Mouse (Mus musculus) adrenal gland, adult 2 months (tissue): ENCODE measurements around the gene Utp14a. TPM values are rescaled to one million over a fixed set of nuclear protein-coding genes. Genes with fewer than 3 reads are reported as not detected.
"Not testable (repeated sequence)": the region's sequence is repeated elsewhere in the genome, so short reads cannot be mapped to it uniquely, and the experiment has no call there.

Experiments
- DNase-seq: peaks from one replicate; pipeline ENCODE4 v3.0.0; 2021
- long read RNA-seq: library from polyadenylated mRNA; stranded (forward); transcript quantifications from one replicate; pipeline ENCODE4 v2.0.0, GENCODE M21; 2021
- polyA plus RNA-seq: library from polyadenylated mRNA; depleted of rRNA; stranded (reverse); fragments of >200 nt; gene quantifications from 2 replicates; pipeline ENCODE4 v1.2.3, GENCODE M21; 2012; rRNA removed
- total RNA-seq, 2 experiments: library from RNA; stranded (reverse); gene quantifications; 2 replicates each; pipeline ENCODE4 v1.2.3; 2021

Utp14a gene
- total RNA-seq: 10 to 100 TPM; 12.5 to 19.5 TPM
- polyA plus RNA-seq: 0.42 and 0.48 TPM in 2 replicates
- long read RNA-seq, transcript Utp14a-201 (15 exons, 2,507 nt): major isoform, 5 of 6 reads
- long read RNA-seq, partial matches to known transcripts: 1 of 6 reads
- long read RNA-seq, other reads (novel, unspliced or antisense): 0 of 6 reads

DNA sequence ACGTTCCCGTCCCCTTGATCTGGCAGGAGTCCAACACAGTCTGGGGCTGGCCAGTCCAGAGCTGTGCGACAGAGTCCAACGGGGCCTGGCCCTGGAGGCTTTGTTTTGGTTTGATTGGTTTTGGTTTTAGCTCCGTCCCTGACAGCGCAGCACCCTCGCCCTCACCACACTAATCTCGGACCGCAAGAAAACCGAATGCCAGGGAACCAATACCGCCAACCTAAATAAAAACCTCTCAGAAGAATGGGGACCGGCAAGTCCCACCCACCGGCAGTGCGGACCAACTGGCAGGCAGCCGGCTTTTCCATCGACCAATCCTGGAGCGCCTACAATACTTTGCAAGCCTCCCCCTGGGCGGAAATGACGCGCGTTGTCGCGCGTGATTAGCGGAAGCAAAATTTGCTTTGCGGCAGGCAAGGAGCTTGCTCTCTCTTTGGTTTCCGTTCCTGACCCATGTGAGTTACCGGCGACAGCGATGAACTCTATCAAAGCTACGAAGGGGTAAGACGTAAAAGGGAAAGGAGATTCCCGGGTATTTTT, at the start of gene Utp14a:
Gene Utp14a, plus strand, starts transcription at position 395 of the 540 bp plus-strand sequence.
- peak; percentile 96 for DNase-seq

DNA sequence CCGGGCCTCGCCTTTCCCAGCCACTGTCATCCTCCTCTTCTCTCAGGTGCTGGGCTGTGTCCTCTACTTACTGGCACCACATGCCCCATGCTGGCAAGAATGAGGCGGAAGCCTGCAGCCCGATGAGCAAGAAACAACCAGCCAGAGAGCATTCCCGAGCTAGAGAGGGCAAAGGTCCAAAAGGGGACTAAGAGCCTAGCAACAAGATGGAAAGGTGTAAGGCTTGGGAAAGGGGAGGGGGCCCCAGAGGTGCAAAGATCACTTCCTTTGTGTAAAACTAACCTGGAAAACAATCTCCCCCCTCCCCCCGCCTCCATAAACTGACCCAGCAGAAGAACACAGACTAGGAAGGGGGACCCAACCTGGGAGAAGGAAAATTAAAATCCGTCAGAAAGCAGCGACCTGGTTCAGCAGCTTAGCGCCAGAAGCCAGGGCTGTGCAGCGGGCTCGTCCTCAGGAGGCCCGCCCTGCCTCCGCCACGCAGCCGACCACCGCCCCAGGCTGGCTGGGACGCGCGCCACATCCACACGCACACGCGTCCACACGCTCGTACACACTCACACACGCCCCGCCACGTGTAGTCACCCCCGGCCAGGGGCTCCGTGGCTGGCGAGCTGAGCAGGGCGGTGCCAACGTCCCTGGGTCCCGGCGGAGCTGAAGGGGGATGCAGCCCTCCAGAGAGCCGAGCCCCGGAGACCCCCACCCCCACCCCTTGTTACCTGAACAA, 48.7 kb upstream of the Utp14a start:
- DNase-seq: peak; percentile 38

DNA sequence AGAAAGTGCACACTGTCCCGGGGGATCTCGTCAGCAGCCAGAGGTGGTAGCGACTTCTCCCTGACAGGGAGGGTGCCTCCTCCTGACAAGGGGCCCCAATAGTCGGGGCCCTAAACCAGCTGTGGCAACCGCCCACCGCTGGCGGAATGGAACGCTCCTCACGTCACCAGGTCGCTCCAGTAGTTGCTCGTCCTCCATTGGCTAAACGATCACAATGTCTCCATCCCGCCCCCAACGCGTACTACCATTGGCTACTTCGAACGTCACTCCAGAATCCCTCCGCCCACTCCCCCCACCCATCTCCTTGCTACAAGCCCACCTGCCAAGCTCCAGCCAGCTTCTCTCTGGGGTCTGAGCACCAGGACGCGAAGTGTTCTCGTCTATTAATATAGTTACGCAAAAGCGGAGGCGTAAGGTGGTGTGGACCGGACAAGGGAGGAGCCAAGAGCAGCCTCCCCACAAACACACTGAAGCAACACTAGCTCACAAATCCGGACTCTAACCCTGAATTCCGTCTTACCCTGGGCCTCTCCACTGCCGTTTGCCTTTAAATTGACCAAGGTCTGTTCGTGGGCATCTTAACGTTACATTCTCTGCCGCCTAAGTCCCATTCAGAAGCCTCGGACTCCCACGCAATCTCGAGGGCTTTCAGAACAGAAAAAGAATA, 48.0 kb upstream of the Utp14a start, which contains the start of gene Zdhhc9:
Gene Zdhhc9, minus strand, starts transcription at position 360 of the 667 bp plus-strand sequence.
- peak; percentile 91 for DNase-seq

DNA sequence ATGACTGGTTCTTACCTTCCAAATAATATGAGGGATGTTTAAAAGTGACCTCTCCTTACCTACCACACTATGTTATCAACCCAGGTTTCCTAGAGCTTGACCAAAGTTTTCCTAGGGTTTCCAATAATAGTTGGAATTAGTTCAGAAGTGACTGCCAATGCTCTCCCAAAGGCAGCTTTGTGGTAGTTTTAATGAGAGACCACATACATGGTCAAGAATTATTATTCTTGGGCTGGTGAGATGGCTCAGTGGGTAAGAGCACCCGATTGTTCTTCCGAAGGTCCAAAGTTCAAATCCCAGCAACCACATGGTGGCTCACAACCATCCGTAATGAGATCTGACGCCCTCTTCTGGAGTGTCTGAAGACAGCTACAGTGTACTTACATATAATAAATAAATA, 46.9 kb upstream of the Utp14a start:
- DNase-seq: not testable (repeated sequence)

DNA sequence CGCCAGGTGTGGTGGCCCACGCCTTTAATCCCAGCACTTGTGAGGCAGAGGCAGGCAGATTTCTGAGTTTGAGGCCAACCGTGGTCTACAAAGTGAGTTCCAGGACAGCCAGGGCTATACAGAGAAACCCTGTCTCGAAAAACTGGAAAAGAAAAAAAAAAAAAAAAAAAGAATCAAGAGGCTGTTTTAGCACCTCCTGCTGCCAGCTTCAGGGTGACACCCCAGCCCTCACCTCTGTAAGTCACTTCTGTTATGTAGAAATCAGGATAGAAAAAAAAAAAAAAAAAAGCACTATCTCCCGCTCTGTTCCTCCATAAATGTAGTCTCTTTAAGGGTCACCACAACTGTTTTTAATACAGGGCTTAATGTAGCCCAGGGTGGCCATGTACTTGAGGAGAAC, 37.2 kb upstream of the Utp14a start:
- no peak for DNase-seq

DNA sequence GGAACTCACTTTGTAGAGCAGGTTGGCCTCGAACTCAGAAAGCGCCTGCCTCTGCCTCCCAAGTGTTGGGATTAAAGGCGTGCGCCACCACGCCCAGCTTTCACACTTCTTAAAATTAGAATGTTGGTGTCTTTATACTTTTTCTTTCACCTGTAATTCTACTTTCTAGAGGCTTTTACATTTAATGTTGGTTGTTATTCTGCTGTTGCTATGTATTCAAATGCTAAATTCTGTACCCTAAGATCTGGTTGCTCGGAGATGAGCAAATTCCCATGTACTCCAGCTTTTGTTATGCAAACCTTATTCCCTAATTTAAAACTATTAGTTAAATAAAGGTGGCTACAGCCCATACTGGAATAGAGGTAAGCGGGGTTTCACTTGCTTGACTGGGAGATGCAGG, 34.0 kb upstream of the Utp14a start:
- DNase-seq: no peak

DNA sequence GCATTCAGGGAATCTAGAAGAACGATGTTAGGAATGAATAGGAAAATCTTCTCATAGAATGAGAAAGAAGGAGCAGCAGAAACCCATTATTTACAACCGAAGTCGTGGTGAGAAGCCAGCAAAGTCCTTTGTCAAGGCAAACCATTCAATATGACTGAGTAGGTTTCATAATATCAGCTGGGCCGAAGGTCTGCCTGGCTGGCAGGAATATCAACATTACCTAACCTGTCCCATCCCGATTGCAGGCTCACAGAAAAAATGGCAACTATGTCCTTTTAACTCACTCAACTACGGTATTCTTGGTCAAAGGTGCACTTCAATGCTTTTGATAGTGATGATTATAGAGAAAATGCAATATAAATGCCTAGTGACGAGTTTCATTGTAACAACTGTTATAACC, 30.4 kb upstream of the Utp14a start:
- DNase-seq: peak; percentile 8

DNA sequence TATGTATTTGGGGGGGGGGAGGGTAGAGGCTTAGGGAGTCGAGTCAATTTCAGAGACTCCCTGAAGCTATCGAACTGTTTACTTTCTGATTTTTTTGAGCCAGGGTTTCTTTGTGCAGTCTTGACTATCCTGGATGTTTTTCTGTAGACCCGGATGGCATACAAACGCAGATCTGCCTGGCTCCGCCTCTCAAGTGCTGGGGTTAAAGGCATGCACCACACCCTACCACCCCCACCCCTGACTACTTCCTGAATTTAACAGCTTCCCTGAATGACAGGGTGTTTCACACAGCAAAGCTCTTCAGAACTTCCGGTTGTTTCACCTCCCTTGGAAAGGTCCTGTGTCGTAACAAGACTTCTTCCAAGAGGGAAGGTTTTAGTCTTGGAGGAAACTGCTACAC, 22.2 kb upstream of the Utp14a start:
- DNase-seq: no peak

DNA sequence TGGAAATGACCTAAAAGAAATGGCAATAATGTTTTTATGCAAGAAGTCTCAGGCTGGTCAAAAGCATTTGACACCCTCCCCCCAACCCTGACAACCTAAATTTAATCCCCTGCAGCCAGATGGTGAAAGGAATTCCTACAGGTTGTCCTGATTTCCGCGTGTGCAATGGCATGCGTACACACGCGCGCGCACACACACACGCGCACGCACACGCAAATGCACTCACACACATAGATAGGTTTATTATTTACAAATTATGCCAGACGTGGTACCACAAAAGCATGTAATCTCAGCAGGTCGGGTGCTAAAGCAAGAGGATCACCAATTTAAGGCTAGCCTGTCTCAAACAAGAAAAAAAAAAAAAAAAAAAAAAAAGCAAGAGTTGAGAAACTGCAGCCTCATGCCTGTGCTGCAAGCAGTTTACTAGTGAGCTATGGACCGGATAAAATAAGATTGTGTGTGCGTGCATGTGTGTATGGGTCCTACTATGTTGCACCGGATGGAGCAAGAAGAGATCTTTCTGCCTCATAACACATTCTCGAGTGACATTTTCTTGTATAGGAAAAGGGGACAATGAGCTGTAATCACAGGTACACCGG, 733 bp upstream of the Utp14a start:
- peak; percentile 7 for DNase-seq

DNA sequence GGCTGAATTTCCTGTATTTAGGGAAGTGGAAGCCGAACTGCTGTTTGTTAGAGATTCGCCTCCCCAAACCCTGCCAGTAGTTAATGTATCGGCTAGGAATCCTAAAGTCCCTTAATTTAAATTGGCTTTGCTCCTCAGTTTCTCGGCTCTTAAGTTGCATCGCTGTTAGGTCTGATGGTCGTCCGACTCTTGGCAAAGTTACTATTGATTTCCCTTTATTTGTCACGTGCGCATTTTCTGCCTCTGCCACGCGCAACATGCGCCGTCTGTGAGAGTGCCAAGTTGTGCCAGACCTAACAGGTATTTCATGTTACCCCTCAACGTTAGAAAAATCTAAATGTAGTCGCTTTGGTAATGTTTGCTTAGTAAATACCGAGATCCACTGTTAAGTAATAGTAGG, 349 bp downstream of the Utp14a start:
- DNase-seq: no peak

DNA sequence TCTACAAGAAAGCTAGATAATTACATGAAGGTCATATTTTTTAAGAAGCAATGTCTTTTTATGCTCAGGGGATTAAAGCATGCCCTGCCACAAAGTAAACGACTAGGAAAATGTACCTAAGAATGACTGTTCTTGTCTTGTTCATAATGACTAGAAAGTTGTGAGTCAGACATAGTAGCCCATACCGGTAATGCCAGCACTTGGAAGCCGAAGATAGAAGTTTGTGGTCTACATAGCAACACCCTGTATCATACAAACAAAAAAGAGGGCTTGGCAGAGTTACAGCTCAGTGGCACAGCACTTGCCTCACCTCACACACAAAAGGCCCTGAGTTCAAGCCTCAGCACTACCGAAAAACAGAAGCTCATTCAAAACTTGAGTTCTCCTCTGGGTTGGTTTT, 15.0 kb downstream of the Utp14a start:
- no peak for DNase-seq

DNA sequence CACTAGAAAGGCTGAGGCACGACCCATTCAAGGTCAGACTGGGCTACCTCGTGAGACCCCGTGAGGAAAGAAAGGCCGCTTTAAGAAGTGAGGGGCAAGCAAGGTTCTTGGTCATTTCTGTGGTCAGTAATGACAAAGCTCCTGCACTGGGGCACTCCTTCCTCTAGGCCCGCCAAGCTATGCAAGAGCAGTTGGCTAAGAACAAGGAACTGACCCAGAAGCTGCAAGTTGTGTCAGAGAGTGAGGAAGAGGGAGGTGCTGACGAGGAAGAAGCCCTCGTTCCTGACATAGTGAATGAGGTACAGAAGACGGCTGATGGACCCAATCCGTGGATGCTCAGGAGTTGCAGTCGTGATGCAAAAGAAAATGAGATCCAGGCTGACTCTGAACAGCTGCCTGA, 18.0 kb downstream of the Utp14a start:
- DNase-seq: no peak

DNA sequence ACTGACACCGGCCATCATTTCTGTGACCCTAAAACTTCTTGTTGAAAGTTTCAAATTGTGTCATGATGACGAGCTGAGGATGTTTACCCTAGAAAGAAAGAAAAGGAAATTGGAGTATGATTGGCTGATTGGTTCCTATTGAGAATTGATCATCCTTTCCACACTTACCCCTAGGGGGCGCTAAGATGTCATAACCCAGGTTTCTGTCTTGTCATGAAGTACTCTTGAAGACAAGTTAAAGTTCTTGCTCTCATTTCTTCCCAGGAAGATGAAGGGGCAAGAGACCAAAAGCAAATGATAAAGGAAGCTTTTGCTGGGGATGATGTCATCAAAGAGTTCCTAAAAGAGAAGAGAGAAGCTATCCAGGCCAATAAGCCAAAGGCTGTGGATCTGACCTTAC, 21.4 kb downstream of the Utp14a start:
- peak; percentile 36 for DNase-seq

DNA sequence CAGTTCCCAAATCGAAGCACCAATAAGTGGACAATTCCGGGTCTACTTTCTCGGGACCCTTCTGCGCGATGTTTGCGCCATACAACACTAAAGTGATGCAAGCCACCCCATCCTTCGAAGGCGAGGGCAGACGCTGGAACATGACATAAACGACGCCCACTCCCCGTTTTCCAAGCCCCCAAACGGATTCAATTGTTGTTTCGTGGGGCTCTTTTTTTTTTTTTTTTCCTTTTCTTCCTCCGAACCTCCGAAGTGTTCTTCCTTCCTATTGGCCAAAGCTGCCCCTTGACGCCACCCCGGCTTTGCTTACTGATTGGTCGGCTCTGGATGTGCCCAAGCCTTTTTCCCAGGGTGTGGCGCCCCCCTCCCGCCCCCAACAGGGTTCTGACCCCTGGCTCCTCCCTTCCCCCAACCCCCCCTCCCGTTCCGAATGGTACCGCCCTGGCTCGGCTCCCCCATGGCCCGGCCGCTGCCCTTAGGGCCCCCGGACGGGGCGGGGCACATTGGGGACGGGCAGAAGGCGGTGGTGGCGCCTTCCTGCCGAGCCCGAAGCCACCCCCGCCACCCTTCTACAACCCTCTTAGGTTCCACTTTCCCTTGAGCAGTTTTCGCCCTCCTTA, 27.8 kb downstream of the Utp14a start:
- peak; percentile 91 for DNase-seq

DNA sequence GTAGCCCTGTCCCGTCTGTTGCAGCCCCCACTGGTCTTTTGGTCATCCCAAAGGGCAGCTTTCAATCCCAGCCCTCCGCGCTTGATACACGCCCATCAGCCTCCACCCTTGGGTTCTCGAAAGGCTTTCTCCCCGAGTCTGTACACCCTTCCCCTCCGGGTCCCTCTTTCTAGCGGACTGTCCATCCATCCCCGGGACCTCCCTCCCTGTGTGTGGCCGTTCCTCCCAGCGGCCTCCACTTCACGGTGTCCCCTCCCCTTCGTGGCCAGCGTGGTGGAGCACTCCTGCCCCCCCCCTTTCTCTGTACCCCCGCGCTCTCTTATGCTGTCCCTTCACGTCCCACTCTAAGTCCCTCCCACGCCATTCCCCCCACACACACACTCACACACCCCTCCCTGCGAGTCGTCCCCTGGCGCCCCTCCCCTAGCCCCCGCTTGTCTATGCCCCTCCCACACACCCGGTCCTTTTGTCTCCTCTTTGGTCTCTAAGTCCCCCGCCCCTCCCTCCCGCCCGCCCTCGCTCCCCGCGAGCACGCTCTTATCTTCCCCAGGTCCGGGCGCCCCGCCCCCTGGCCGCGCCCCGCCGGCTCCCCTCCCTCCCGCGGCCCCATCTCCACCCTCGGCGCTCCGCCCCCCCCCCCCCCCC, 28.5 kb downstream of the Utp14a start:
- DNase-seq: peak; percentile 88

DNA sequence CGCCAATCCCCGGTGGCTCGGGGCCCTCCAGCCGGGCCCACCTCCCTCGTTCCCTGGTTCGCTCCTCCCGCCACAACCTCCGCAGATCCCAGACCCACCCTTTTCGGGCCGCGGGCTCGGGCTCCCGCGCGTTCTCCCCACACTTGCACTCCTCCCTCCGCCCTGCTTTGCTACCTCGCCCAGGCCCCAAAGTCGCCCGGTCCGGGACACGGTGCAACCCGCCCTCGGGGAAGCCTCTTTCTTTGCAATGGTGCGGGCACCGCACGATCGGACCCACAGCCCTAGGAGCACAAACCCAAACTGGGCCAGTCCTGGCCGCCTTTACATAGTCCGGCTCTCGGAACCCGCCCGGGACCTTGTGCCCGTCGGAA, 29.0 kb downstream of the Utp14a start:
- no peak for DNase-seq

DNA sequence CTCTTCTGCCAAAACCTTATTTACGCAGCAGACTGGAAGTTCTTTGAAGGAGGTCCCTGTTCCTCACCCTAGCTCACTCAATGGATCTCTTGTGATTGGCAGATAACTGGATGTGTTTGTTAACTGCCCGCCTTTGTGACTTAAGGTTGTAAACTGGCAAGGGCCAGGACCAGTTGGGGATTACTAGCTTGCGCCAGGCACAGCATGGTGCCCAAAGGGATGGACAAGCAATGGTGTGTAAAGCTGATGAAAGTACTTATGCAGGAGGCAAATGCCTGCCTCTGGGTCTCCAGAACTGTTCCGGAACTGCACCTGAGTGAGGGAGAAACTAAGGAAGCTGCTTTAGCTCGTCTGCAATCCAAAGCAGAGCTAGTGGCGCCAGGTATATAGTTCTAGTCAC, 29.8 kb downstream of the Utp14a start:
- DNase-seq: no peak

DNA sequence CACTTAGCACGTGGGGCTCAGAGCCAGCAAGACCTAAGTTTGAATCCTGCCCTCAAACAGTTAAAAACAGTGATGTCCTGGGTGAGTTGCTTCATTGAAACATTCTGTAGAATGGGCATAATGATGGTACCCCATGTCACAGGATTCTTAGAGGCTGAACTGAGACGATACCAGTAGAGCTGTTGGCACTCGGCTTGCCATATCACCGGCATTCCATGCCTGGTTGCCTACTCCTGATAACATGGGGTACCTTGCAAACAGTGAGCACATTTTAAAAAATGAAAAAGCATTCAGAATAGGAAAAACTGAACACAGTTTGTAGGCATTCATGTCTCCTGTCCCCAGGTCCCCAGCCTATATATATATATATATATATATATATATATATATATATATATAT, 31.3 kb downstream of the Utp14a start:
- DNase-seq: no peak

DNA sequence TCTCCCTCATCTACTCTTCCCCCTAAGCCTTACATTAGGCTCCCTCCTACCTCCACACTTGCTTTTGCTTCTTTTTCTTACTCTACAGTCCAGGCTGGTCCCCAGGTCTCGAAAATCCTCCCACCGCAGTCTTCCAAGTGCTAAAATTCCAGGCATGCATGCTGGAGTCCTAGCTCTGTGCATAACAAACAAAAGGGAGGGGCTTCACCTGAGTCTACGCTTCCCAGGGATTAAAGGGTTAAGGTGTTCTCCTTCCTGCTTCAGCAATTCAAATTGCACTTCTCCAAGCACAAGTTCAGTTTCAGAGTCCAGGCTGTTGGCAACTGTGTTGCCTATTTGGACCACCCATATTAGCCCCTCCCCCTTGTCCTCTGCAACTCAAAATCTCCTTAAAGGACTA, 34.8 kb downstream of the Utp14a start:
- no peak for DNase-seq

DNA sequence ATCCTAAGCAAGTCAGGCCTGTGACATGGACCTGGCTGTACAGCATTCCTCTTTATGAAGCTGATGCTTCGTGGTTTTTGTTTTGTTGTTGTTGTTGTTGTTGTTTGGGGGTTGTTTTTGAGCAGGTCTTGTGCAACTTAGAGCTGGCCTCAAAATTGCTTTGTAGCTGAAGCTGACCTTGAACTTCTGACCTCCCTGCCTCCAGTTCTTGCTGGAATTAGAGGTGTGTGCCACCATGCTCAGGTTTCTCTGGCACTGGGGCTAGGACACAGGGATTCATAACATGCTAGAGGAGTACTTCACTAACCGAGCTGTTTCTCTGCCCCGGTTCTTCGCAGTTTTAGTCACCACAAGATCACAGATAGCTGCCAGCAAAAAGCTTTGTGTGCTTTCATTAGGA, 48.7 kb downstream of the Utp14a start:
- no peak for DNase-seq

DNA sequence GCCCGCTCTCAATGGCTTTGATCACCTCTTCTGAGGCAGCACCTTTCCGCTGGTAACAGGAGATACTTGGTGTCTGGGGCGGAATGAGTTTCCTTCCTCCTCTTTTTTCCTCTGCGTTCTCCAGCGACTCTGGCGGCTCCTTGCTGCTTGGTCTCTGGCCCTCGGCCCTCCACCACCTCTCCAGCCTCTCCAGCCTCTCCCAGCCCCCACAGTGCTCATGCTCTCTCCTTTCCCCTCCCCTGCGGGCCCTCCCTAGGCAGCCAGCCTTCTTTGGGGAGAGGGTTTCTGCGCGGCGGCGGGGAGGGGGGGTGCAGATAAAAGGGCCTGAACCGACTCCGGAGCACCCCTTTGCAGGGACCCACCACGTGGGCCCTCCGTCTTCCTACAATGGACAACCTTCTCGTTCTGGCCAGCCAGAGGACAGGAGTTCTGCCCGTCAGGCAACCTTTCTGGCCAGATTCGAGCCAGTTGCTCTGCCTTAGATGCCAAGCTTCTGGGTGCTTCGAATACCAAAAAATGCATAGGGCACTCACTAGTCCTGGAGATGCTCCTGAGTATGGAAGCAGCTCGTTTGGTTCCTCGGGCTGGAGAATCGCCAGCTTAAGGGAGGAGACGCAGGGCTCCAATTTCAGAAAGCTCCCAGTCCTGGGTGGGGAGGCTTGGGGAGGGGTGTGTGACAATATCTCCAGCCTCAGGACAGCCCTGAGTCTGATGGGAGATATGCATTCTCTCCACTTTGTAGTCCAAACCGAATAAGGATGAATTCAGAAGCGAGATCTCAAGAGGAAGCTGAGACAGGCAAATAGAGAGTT, 54.2 kb downstream of the Utp14a start:
- no peak for DNase-seq
